Mouse (Mus musculus) urinary bladder, postnatal 36 days (tissue): ENCODE results near the gene Tspan31.

Experiments
- DNase-seq, 2 experiments: peaks; one replicate each; pipeline ENCODE4 v3.0.0; 2022; ENCODE audit warnings: low spot score in 2 of 2, mixed read lengths in 1 of 2

The Tspan31 gene

GRCm38 (mm10) chr10:127042468-127043115 is 27.5 kb downstream of the Tspan31 start:
- no peak for DNase-seq

GRCm38 (mm10) chr10:127041774-127042338 is 28.2 kb downstream of the Tspan31 start:
- DNase-seq, result peak; percentile 82 to 83

GRCm38 (mm10) chr10:127041274-127041766 is 28.7 kb downstream of the Tspan31 start, which contains the start of the genes Mettl1 and Eef1akmt3:
TSS of gene Mettl1 (plus strand) at chr10:127041414.
TSS of gene Eef1akmt3 (minus strand) at chr10:127041513.
- peak in 1 of 2 experiments; percentile 47 for DNase-seq

- no peak for DNase-seq
Measured at GRCm38 (mm10) chr10:127040569-127041214, 29.4 kb downstream of the Tspan31 start.

- DNase-seq, result no peak
Measured at GRCm38 (mm10) chr10:127037641-127038040, 32.4 kb downstream of the Tspan31 start.

GRCm38 (mm10) chr10:127036273-127036672 is 33.8 kb downstream of the Tspan31 start:
- DNase-seq, result no peak

GRCm38 (mm10) chr10:127033301-127033741 is 36.7 kb downstream of the Tspan31 start:
- DNase-seq, result no peak

- DNase-seq, result peak; percentile 87 to 92
Measured at GRCm38 (mm10) chr10:127030336-127031296, 39.4 kb downstream of the Tspan31 start, which contains the start of gene Tsfm. TSS of gene Tsfm (minus strand) at chr10:127030840.

GRCm38 (mm10) chr10:127018422-127018821 is 51.6 kb downstream of the Tspan31 start:
- DNase-seq, result no peak
